Mouse (Mus musculus): Measurements from ENCODE around the gene Kcnip1.
A peak's percentile ranks its signal among the peaks of the same experiment; 100 is the strongest.

- no peak for TF ChIP-seq POLR2A (IDR thresholded peaks at IDR 0.05; ENCODE audit: control insufficient read depth, extremely low read depth, insufficient read depth, low read length, poor library complexity)
- peak; percentile 88 for TF ChIP-seq CTCF (IDR thresholded peaks at IDR 0.05; ENCODE audit: borderline replicate concordance, control insufficient read depth, extremely low read depth, insufficient read depth, low read length, poor library complexity)
Measured at GRCm38 (mm10) chr11:33721297-33721696, 271.7 kb downstream of the Kcnip1 start.
